Mouse (Mus musculus): ENCODE measurements at regions not wholly inside any gene's neighbourhood (a gene's known extent, or its start where the extent isn't known, plus 50 kb on each side); places are given as distances from the start of the nearest gene placed in this dataset.

GRCm38 (mm10) chr2:123813950-123814337 lies 275.8 kb upstream of the Sema6d start:
- 45% methylated on average over 3 of the region's 3 CpGs for WGBS
- H3K4me2 ChIP-seq (replicated peaks) = no peak overlapping the region

GRCm38 (mm10) chr2:123816627-123817026 lies 273.1 kb upstream of the Sema6d start:
- H3K9ac ChIP-seq = no peak overlapping the region
- H3K27me3 ChIP-seq = no peaks in the 10 kb centered on the region
- H3K36me3 ChIP-seq = no peaks in the 10 kb centered on the region
- H3K27ac ChIP-seq = no peak overlapping the region
- H3K9me3 ChIP-seq = no peaks in the 10 kb centered on the region
- no peak overlapping the region for H3K4me2 ChIP-seq (replicated peaks)
- H3K4me3 ChIP-seq = no peak overlapping the region
- ATAC-seq (ENCODE audit: insufficient number of reproducible peaks, insufficient read depth, low FRiP score, low TSS enrichment) = no peak
- 60% methylated on average over 2 of the region's 2 CpGs for WGBS
- H3K4me1 ChIP-seq = no peaks in the 10 kb centered on the region

More at GRCm38 (mm10) chr2:123813950-123814337, 275.8 kb upstream of the Sema6d start:
- ATAC-seq (ENCODE audit: insufficient number of reproducible peaks, insufficient read depth, low FRiP score, low TSS enrichment) = no peak
- Histone ChIP-seq H3K36me3 (no peaks in the 10 kb centered on the region), H3K4me1 (no peaks in the 10 kb centered on the region), H3K27me3 (no peaks in the 10 kb centered on the region), H3K27ac (no peak overlapping the region), H3K9ac (no peak overlapping the region), H3K9me3 (no peaks in the 10 kb centered on the region), H3K4me3 (no peak overlapping the region)

GRCm38 (mm10) chr2:123833540-123834136 lies 256.1 kb upstream of the Sema6d start:
- 33% methylated on average over 1 of the region's 1 CpGs for WGBS
- H3K4me1 ChIP-seq = no peaks in the 10 kb centered on the region
- no peak overlapping the region for H3K4me2 ChIP-seq (replicated peaks)
- no peaks in the 10 kb centered on the region for H3K36me3 ChIP-seq
- no peak for ATAC-seq (ENCODE audit: insufficient number of reproducible peaks, insufficient read depth, low FRiP score, low TSS enrichment)
- H3K9ac ChIP-seq = no peak overlapping the region
- H3K27ac ChIP-seq = no peak overlapping the region
- no peaks in the 10 kb centered on the region for H3K9me3 ChIP-seq
- no peaks in the 10 kb centered on the region for H3K27me3 ChIP-seq
- no peak overlapping the region for H3K4me3 ChIP-seq

Measured in embryonic facial prominence, embryonic 12.5 days (tissue).